Comparison of ENCODE assay signal across 8 mouse cellular contexts in the genomic region with DNA sequence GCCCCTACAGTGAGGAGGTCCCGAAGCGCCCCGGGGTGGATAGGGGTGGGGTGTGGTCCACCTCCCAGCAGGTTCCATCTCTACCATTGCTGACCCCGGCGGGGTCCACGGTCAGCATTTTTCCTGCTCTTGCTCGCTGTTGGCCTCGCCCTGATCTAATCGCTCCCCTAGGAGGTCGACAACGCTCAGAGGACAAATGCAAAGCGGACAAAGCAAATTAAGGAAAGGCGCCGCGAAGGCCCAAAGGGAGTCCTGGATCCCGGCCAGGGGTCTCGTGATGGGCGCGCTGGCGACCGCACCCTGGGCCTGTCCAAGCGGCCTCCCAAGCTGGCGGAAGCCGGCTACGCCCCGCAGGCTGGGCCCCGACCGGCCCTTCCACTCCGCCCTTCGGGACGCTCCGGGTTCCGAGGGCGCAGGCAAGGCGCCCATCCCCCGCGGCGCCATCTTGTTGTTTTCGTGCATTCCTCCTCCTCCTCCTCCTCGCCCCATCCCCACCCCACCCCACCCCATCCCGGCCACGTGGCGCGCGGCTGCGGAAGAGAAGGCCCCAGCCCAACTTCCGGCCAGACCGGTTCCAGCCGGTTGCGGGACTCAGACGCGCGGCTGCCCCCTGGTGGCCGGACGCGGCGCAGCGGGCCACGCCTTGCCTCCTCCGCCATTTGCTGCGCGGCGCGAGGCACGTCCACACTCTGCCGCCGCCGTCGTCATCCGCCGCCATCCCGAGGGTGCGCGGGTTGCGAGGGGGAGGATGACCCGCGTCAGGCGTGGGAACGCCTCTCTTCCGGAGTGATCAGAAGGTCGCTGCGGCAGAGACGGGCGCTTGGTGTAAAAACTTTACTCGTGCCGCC.
DNase-seq lines count a peak whose midpoint lies in the region; ATAC-seq and TF ChIP-seq lines count a peak whose summit lies in the region.

No protein-coding gene starts in this region.

- under 1% methylated on average over 85 of the region's 86 CpGs for WGBS in hindbrain, embryonic 12.5 days

- H3K9ac ChIP-seq in hindbrain, embryonic 12.5 days = peak overlapping the region; percentile 95

- H3K27me3 ChIP-seq in Patski = no peaks in the 10 kb centered on the region
- no peaks in the 10 kb centered on the region for H3K27me3 ChIP-seq in hindbrain, embryonic 12.5 days

- no peak for DNase-seq in Patski (ENCODE audit: low read depth, low spot score)
- DNase-seq in cerebellum, postnatal 10 days = peak; percentile 100
- peak; percentile 95 to 99 for DNase-seq in frontal cortex, postnatal 10 days (ENCODE audit: low spot score in 2 of 2)
- DNase-seq in layer of hippocampus, postnatal 14 days (ENCODE audit: low spot score in 2 of 2) = peak; percentile 99 to 100
- peak; percentile 98 for DNase-seq in lung, postnatal 10 days
- peak; percentile 100 for DNase-seq in ovary, postnatal 14 days (ENCODE audit: low spot score)
- peak; percentile 98 to 100 for DNase-seq in thymus, postnatal 10 days (ENCODE audit: low spot score in 2 of 2)

- CTCF ChIA-PET in Patski (lab: Charles Lee) = interaction anchor here (1.7 to 4.7 kb wide), 3 partner anchors 61 to 78 kb away, joined by 6 to 26 read pairs (median 25); partner anchors contain the start of gene Chd2

- peak overlapping the region; percentile 100 for H3K27ac ChIP-seq in hindbrain, embryonic 12.5 days

- no peaks in the 10 kb centered on the region for H3K9me3 ChIP-seq in hindbrain, embryonic 12.5 days (replicated peaks)

- H3K36me3 ChIP-seq in hindbrain, embryonic 12.5 days = no peaks in the 10 kb centered on the region

- H3K4me1 ChIP-seq in hindbrain, embryonic 12.5 days = peaks cover 19% of the 10 kb centered on the region

- peak overlapping the region; percentile 60 for H3K4me3 ChIP-seq in hindbrain, embryonic 12.5 days

- peak; percentile 100 for TF ChIP-seq CTCF in Patski (IDR thresholded peaks at IDR 0.05)

- in situ Hi-C loops in Patski (cut with MboI; ENCODE audit: low pct_unique_long_range_greater_than_20kb) = no loop called here

- peak; percentile 88 for ATAC-seq in Patski
- ATAC-seq in hindbrain, embryonic 12.5 days (ENCODE audit: low FRiP score) = peak; percentile 96

- H3K4me2 ChIP-seq in hindbrain, embryonic 12.5 days (replicated peaks) = peak overlapping the region; percentile 77

- POLR2A ChIA-PET in Patski (lab: Charles Lee) = interaction anchor here (0.7 to 7.5 kb wide), 10 partner anchors 11 to 830 kb away, joined by 3 to 111 read pairs (median 4); partner anchors contain the start of gene Chd2
